Mouse (Mus musculus) forebrain, embryonic 10.5 days (tissue): Measurements from ENCODE around the gene Hmgcll1. TPM values are rescaled to one million over a fixed set of nuclear protein-coding genes. Genes with fewer than 3 reads are reported as not detected.

Source experiments
- polyA plus RNA-seq: library from polyadenylated mRNA; unstranded; fragments of >200 nt; fragmentation: Nextera tagmentation; extraction: Ambion mirVana; gene quantifications from 2 replicates; pipeline ENCODE4 v1.2.1, GENCODE M21; 2016

The Hmgcll1 gene
- polyA plus RNA-seq, 1 experiment from 2014 or later: 5.2 TPM

Other genes starting within 250 kb of the Hmgcll1 start
- gene Bmp5, start 239.5 kb upstream of the Hmgcll1 start, polyA plus RNA-seq: 4.6 and 4.7 TPM in 2 replicates
- not detected in 2 replicates for gene Gfral, start 198.8 kb downstream of the Hmgcll1 start, polyA plus RNA-seq